Mouse (Mus musculus) Patski (cell line): ENCODE data around the gene Spdef. TPM values are rescaled to one million over a fixed set of nuclear protein-coding genes. Genes with fewer than 3 reads are reported as not detected.
A peak's percentile ranks its signal among the peaks of the same experiment; 100 is the strongest.

Experiments
- ATAC-seq: fragments of 100-300 bp; one replicate; pipeline ENCODE4 v1.8.0; 2021
- CTCF ChIA-PET: fragments of 350-600 bp; sonication (Branson Sonifier 250); formaldehyde crosslinking; loops from one replicate; lab custom pipeline; 2022; ENCODE audit warnings: inconsistent platforms; lab: Charles Lee
- POLR2A ChIA-PET: fragments of 350-600 bp; sonication (Branson Sonifier 250); formaldehyde crosslinking; loops from one replicate; lab custom pipeline; 2022; ENCODE audit warnings: antibody characterized with exemption, inconsistent platforms; lab: Charles Lee
- DNase-seq: peaks from one replicate; pipeline ENCODE4 v3.0.0-alpha.2; 2011; ENCODE audit warnings: low read depth, low spot score
- H3K27me3 ChIP-seq: fragments of 371-371 bp; one replicate; pipeline ENCODE4 v1.5.1; 2021
- CTCF ChIP-seq: fragments of 100-300 bp; IDR thresholded peaks from one replicate; pipeline ENCODE4 v1.5.1; 2021
- in situ Hi-C: fragments of 300-500 bp; cut with MboI; formaldehyde crosslinking; loops from 3 replicates; pipeline ENCODE4 v1.11.1; 2018; ENCODE audit warnings: low pct_unique_long_range_greater_than_20kb, mixed read lengths
- polyA plus RNA-seq: library from polyadenylated mRNA; unstranded; gene quantifications from one replicate; pipeline ENCODE4 v1.2.3, GENCODE M21; 2021

Gene Spdef
- polyA plus RNA-seq, 1 experiment from 2014 or later, result not detected

DNA sequence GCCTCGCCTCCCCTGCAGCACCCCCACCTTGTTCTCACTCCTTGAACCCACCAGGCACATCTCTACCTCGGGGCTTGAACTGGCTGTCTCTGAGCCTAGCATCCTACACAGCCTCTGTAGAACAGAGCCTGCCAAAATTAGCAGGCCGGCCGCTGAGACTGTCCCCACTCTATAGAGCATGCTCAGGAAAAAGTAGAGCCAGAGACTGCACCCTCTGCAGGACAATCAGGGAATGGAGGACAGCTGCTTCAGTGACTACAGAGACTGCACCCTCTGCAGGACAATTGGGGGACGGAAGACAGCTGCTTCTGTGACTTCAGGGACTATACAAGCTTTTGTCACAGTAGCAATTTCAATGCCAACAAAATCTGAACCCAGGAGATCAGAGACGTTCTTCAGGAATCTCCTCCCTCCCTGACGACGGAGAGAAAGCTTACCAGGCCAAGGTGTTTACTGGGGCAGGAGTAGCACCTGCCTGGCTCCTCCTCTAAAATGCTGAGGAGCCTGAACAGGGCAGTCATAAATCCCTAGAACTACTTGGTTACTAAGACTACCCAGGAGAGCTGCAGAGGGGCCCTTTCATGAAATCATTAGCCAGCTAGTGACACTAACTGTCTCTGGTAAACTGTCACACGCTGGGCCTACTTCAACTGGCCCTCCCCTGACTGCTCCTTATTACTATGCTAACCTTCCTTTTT is 33.0 kb upstream of the Spdef start:
- in situ Hi-C loops, result loop anchor here (10.0 kb wide), 2 partner anchors 117 to 197 kb away; partner anchors contain the start of gene AI413582
- TF ChIP-seq CTCF, result no peak
- no peaks in the 10 kb centered on the region for H3K27me3 ChIP-seq
- peak; percentile 45 for ATAC-seq
- POLR2A ChIA-PET, result interaction anchor here (0.9 kb wide), 1 partner anchor 154 kb away, joined by 5 read pairs; no protein-coding TSS in a partner anchor
- no peak for DNase-seq
- CTCF ChIA-PET, result interaction anchor here (1.0 to 1.2 kb wide), 2 partner anchors 12 to 15 kb away, joined by 4 read pairs; no protein-coding TSS in a partner anchor

- in situ Hi-C loops, result loop anchor here (10.0 kb wide), 2 partner anchors 115 to 195 kb away; partner anchors contain the start of gene AI413582
- TF ChIP-seq CTCF, result no peak
- no peaks in the 10 kb centered on the region for H3K27me3 ChIP-seq
- no peak for DNase-seq
- ATAC-seq, result no peak
- CTCF ChIA-PET, result interaction anchor here (1.0 to 1.2 kb wide), 2 partner anchors 9 to 55 kb away, joined by 3 to 4 read pairs; no protein-coding TSS in a partner anchor
- POLR2A ChIA-PET, result interaction anchor here (0.6 to 0.7 kb wide), 2 partner anchors 33 to 199 kb away, joined by 3 read pairs; no protein-coding TSS in a partner anchor
Observed at GRCm38 (mm10) chr17:27760169-27760568, 31.4 kb upstream of the Spdef start.

GRCm38 (mm10) chr17:27751314-27752202 is 22.8 kb upstream of the Spdef start:
- in situ Hi-C loops, result no loop called here
- TF ChIP-seq CTCF, result no peak
- ChIA-PET CTCF (no interaction called here), POLR2A (no interaction called here)
- ATAC-seq (no peak), DNase-seq (no peak)
- no peaks in the 10 kb centered on the region for H3K27me3 ChIP-seq

DNA sequence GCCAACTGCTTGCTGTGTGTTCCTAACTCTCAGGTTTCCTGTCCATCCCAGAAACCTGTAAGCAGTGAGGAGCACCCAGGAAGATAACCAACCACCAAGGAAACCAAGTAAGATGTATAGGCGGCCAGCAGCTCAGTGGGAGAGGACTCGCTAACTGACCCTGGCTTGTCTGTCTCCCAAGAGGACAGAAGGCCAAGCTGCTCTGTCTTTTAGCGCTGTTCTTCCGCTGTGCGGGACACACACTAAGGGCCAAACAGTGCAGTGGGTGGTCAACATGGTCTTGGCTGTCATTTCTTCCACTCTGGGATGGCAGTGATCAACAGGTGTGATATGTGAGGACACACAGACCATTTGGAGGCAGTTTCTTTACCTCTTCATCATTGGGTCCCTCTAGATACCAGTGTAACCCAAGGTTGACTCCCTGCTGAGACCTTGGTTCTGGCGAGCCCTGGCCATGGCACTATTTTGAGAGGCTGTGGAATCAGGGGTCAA is 21.7 kb upstream of the Spdef start:
- H3K27me3 ChIP-seq, result no peaks in the 10 kb centered on the region
- ChIA-PET CTCF (no interaction called here), POLR2A (no interaction called here)
- TF ChIP-seq CTCF, result no peak
- ATAC-seq (no peak), DNase-seq (no peak)
- in situ Hi-C loops, result no loop called here

GRCm38 (mm10) chr17:27748123-27748522 is 19.4 kb upstream of the Spdef start:
- ChIA-PET POLR2A (interaction anchor here (1.1 kb wide), 1 partner anchor 20 kb away, joined by 3 read pairs; the partner anchor contains the start of gene Spdef), CTCF (no interaction called here)
- in situ Hi-C loops, result no loop called here

DNA sequence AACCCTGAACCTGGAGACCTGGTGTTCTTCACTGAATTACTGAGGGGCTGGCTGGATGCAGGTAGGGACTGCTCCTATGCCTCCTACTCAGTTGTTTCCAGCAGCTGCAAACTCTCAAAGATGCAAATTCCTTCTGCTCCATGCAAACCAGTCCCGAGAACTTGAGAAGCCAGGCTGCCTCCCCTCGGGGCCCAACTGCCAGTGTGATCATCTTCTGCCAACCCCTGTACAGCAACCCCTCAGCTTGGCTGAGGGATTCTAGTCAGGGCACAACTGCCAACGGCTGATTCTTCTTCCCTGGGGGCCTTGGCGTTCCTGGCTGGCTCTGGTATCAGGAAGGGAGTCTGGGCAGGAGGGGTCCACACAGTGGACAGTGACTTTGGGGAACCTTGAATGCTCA is 17.7 kb upstream of the Spdef start:
- no peak for TF ChIP-seq CTCF
- no peak for ATAC-seq
- POLR2A ChIA-PET, result no interaction called here
- in situ Hi-C loops, result no loop called here
- H3K27me3 ChIP-seq, result no peaks in the 10 kb centered on the region
- no peak for DNase-seq
- CTCF ChIA-PET, result interaction anchor here (1.5 kb wide), 1 partner anchor 15 kb away, joined by 4 read pairs; no protein-coding TSS in a partner anchor

More at GRCm38 (mm10) chr17:27748123-27748522, 19.4 kb upstream of the Spdef start:
- TF ChIP-seq CTCF, result no peak
- ATAC-seq (no peak), DNase-seq (no peak)
- H3K27me3 ChIP-seq, result no peaks in the 10 kb centered on the region

GRCm38 (mm10) chr17:27740961-27741360 is 12.2 kb upstream of the Spdef start:
- CTCF ChIA-PET, result interaction anchor here (1.3 kb wide), 1 partner anchor 38 kb away, joined by 3 read pairs; no protein-coding TSS in a partner anchor
- TF ChIP-seq CTCF, result no peak
- ATAC-seq (no peak), DNase-seq (no peak)
- POLR2A ChIA-PET, result no interaction called here
- in situ Hi-C loops, result no loop called here
- H3K27me3 ChIP-seq, result no peaks in the 10 kb centered on the region

- no peak for TF ChIP-seq CTCF
- ATAC-seq (no peak), DNase-seq (no peak)
- POLR2A ChIA-PET, result no interaction called here
- CTCF ChIA-PET, result no interaction called here
- peaks cover 21% of the 10 kb centered on the region for H3K27me3 ChIP-seq
- in situ Hi-C loops, result no loop called here
Observed at GRCm38 (mm10) chr17:27734344-27735073, 5.8 kb upstream of the Spdef start.

GRCm38 (mm10) chr17:27732694-27733093 is 3.9 kb upstream of the Spdef start:
- DNase-seq (no peak), ATAC-seq (no peak)
- CTCF ChIA-PET, result no interaction called here
- POLR2A ChIA-PET, result interaction anchor here (0.7 kb wide), 1 partner anchor 60 kb away, joined by 3 read pairs; no protein-coding TSS in a partner anchor
- H3K27me3 ChIP-seq, result peaks cover 32% of the 10 kb centered on the region
- TF ChIP-seq CTCF, result no peak
- in situ Hi-C loops, result no loop called here

DNA sequence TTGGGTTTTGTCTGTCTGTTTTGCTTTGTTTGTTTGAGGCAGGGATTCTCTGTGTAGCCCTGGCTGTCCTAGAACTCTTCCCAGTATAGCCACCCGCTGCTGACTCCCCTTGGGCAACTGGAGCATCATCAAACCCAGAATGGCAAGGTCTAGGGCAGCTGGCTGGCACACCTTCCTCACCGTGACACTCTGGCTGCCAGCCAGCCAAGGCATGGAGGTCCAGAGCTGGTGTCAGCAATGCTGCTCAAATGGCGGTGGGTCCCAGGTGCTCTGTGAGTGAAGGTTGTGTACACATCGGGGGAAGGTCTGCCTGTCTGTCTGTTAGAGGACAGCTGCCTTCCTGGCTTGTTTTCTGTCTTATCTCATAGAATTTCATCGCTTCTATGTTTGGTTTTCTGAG is 3.4 kb upstream of the Spdef start:
- TF ChIP-seq CTCF, result no peak
- H3K27me3 ChIP-seq, result peaks cover 32% of the 10 kb centered on the region
- ATAC-seq (no peak), DNase-seq (no peak)
- ChIA-PET CTCF (no interaction called here), POLR2A (no interaction called here)
- in situ Hi-C loops, result no loop called here
